Comparison of ENCODE assay signal across 20 mouse cellular contexts in genomic region chr7:91420215-91420614, GRCm38 (mm10).
DNase-seq lines count a peak whose midpoint lies in the region; TF ChIP-seq lines count a peak whose summit lies in the region.
"Had no signal": no experiment of that assay in that cellular context is flagged by ENCODE, and none has a peak within 500 bp of the region (broad histone marks: within the 10 kb centered on the region; RNA-seq: fewer than 3 reads in every experiment).

No protein-coding gene starts in this region.

- no peaks in the 10 kb centered on the region for H3K9me3 ChIP-seq in hindbrain, embryonic 10.5 days
- H3K9me3 ChIP-seq: G1E had no signal

- WGBS in hindbrain, embryonic 10.5 days: 90% methylated on average over 4 of the region's 4 CpGs

- no peak overlapping the region for H3K4me3 ChIP-seq in layer of hippocampus, adult 2 months
- no peak overlapping the region for H3K4me3 ChIP-seq in left cerebral cortex, adult 2 months
- H3K4me3 ChIP-seq in hindbrain, embryonic 10.5 days: no peak overlapping the region

- no peaks in the 10 kb centered on the region for H3K27me3 ChIP-seq in hindbrain, embryonic 10.5 days (ENCODE audit: insufficient read depth, poor library complexity, severe bottlenecking)
- H3K27me3 ChIP-seq: CH12.LX had no signal

- intact Hi-C loops in left cerebral cortex, adult 2 months (cut with DNase I): loop anchor here (5.0 kb wide), 2 partner anchors 33 to 48 kb away; no protein-coding TSS in a partner anchor

- peak overlapping the region; percentile 68 for H3K27ac ChIP-seq in layer of hippocampus, adult 2 months
- peak overlapping the region; percentile 66 for H3K27ac ChIP-seq in left cerebral cortex, adult 2 months
- H3K27ac ChIP-seq in hindbrain, embryonic 10.5 days: no peak overlapping the region

- no peaks in the 10 kb centered on the region for H3K36me3 ChIP-seq in hindbrain, embryonic 10.5 days
- H3K36me3 ChIP-seq: G1E had no signal

- TF ChIP-seq CTCF in layer of hippocampus, adult 2 months (conservative IDR thresholded peaks at IDR 0.05): no peak
- no peak for TF ChIP-seq CTCF in left cerebral cortex, adult 2 months (IDR thresholded peaks at IDR 0.05)

- no peaks in the 10 kb centered on the region for H3K4me1 ChIP-seq in hindbrain, embryonic 10.5 days (replicated peaks)

- no peak for DNase-seq in layer of hippocampus, adult 2 months (ENCODE audit: low spot score in 2 of 2)
- no peak for DNase-seq in layer of hippocampus, adult 9-11 months
- no peak for DNase-seq in left cerebral cortex, adult 2 months (ENCODE audit: extremely low spot score in 1 of 2, low spot score in 2 of 2)
- DNase-seq in left cerebral cortex, adult 18-20 months (ENCODE audit: low spot score in 2 of 2): no peak
- DNase-seq in brain, adult 2 months (ENCODE audit: low read depth, low spot score): peak; percentile 66
- DNase-seq in skeletal muscle tissue, adult 2 months (ENCODE audit: low read depth, low spot score): peak; percentile 10
- DNase-seq in urinary bladder, postnatal 36 days (ENCODE audit: low spot score in 2 of 2): no peak
- DNase-seq in hindbrain, embryonic 10.5 days (ENCODE audit: low spot score): no peak
- DNase-seq: adrenal gland, adult 2 months; adrenal gland, adult 8-10 months; adrenal gland, postnatal 10 days; adrenal gland, postnatal 14 days; adrenal gland, postnatal 25 days; adrenal gland, postnatal 36 days; B cell, adult 2 months; cerebellum, adult 11 months; cerebellum, adult 11-12 months; cerebellum, adult 18-20 months had no signal

Comparison
In these comparisons a context has a peak if more than half of its experiments do, and no peak if none do; other contexts are left out.
1. DNase-seq: peak in brain, adult 2 months (single experiment) and skeletal muscle tissue, adult 2 months (single experiment); none in layer of hippocampus, adult 2 months (0 of 2), layer of hippocampus, adult 9-11 months (single experiment), left cerebral cortex, adult 2 months (0 of 2), left cerebral cortex, adult 18-20 months (0 of 2), urinary bladder, postnatal 36 days (0 of 2) and hindbrain, embryonic 10.5 days (single experiment).